Mouse (Mus musculus) CD4-positive helper T cell, adult 2 months (primary cell): ENCODE measurements around the gene Itpk1.

Experiments
- DNase-seq: peaks from one replicate; pipeline ENCODE4 v3.0.0-alpha.2; 2012; ENCODE audit warnings: low read depth, missing footprints, low spot score

Itpk1 gene

GRCm38 (mm10) chr12:102554721-102555516 lies 149.8 kb downstream of the Itpk1 start, which contains the start of gene Chga:
Gene Chga, plus strand, starts transcription at chr12:102554969.
- peak; percentile 39 for DNase-seq

GRCm38 (mm10) chr12:102553705-102554275 lies 150.9 kb downstream of the Itpk1 start:
- no peak for DNase-seq

GRCm38 (mm10) chr12:102552001-102552400 lies 152.7 kb downstream of the Itpk1 start:
- DNase-seq: no peak

- DNase-seq: no peak
Observed at GRCm38 (mm10) chr12:102551186-102551585, 153.5 kb downstream of the Itpk1 start.

- DNase-seq: peak; percentile 66
Observed at GRCm38 (mm10) chr12:102550529-102550928, 154.2 kb downstream of the Itpk1 start.

- no peak for DNase-seq
Observed at GRCm38 (mm10) chr12:102545122-102545521, 159.6 kb downstream of the Itpk1 start.

- DNase-seq: no peak
Observed at GRCm38 (mm10) chr12:102541168-102541567, 163.6 kb downstream of the Itpk1 start.

- DNase-seq: no peak
Observed at GRCm38 (mm10) chr12:102540278-102540677, 164.5 kb downstream of the Itpk1 start.

- no peak for DNase-seq
Observed at GRCm38 (mm10) chr12:102535796-102536195, 168.9 kb downstream of the Itpk1 start.

GRCm38 (mm10) chr12:102527989-102528388 lies 176.7 kb downstream of the Itpk1 start:
- no peak for DNase-seq

- peak; percentile 10 for DNase-seq
Observed at GRCm38 (mm10) chr12:102524760-102525159, 180.0 kb downstream of the Itpk1 start.

- no peak for DNase-seq
Observed at GRCm38 (mm10) chr12:102524216-102524615, 180.5 kb downstream of the Itpk1 start.

GRCm38 (mm10) chr12:102521777-102522319 lies 182.9 kb downstream of the Itpk1 start:
- no peak for DNase-seq

GRCm38 (mm10) chr12:102519929-102520720 lies 184.6 kb downstream of the Itpk1 start:
- no peak for DNase-seq
